Mouse (Mus musculus): ENCODE results near the gene Dmbt1. TPM values are rescaled to one million over a fixed set of nuclear protein-coding genes. Genes with fewer than 3 reads are reported as not detected.
"Not testable (repeated sequence)": the region's sequence is repeated elsewhere in the genome, so short reads cannot be mapped to it uniquely, and the experiment has no call there.

Dmbt1 gene
- polyA plus RNA-seq, 1 experiment: 0.24 TPM

DNA sequence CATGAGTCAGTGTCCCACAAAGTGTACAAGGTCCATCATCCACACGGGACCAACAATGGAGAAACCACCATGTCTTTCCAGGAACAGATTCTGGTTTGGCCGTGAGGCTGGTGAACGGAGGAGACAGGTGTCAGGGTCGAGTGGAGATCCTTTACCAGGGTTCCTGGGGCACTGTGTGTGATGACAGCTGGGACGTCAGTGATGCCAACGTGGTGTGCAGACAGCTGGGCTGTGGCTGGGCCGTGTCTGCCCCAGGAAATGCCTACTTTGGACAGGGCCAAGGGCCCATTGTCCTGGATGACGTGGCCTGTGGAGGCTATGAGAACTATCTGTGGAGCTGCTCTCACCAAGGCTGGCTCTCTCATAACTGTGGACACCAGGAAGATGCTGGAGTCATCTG lies 18.0 kb downstream of the Dmbt1 start:
- not testable (repeated sequence) for DNase-seq (ENCODE audit: low read depth)

DNA sequence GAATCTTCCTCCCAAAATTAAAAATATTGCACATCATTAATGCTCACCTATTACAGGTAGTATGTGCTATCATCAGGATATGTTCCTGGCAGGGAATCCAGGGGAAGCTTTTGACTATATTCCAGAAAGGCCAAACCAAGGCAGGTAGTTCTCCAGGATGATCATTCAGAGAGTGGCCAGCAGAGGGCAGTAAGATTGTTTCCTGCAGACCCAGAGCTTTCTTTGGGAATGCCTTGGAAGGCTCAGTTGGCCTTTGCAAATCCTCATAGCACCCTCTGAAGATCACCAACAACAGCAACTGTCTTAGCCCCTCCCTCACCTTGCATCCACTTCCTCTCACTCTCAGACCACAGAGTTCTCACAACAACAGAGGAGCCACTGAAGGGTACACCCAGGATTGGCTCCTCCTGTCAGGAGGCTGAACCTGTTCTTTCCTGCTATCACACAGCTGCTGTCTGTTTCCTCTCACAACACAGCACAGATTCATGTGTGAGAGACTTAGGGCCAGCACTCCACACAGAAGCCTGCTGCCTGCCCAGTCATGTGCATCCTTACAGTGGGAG lies 23.0 kb downstream of the Dmbt1 start:
- DNase-seq (ENCODE audit: low read depth): no peak

DNA sequence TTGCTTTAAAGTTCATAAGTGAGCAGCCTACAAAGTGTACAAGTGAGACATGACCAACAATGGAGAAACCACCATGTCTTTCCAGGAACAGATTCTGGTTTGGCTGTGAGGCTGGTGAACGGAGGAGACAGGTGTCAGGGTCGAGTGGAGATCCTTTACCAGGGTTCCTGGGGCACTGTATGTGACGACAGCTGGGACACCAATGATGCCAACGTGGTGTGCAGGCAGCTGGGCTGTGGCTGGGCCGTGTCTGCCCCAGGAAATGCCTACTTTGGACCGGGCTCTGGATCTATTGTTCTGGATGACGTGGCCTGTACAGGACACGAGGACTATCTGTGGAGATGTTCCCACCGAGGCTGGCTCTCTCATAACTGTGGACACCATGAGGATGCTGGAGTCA lies 26.1 kb downstream of the Dmbt1 start:
- not testable (repeated sequence) for DNase-seq (ENCODE audit: low read depth)

DNA sequence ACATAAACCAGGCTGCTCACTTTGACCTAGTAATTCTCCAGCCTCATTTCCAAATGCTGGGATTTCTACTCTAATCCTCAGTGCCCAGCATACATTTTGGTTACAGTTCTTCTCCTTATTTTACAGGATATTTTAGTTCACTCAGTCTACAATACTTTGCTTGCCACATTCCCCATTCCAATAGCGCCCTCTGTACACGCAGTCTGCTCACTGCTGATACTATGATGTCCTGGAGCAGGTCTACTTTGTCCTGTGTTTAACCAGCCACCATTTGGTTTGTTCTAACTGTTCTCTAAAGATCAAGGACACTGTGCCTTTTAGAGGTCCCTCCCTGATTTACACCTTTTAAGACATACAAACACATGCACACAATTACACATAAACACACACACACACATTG lies 28.0 kb downstream of the Dmbt1 start:
- DNase-seq (ENCODE audit: low read depth): not testable (repeated sequence)

GRCm38 (mm10) chr7:131062541-131062940 lies 30.7 kb downstream of the Dmbt1 start:
- no peak for DNase-seq (ENCODE audit: low read depth)

GRCm38 (mm10) chr7:131068191-131068590 lies 36.3 kb downstream of the Dmbt1 start:
- not testable (repeated sequence) for DNase-seq (ENCODE audit: low read depth)

DNA sequence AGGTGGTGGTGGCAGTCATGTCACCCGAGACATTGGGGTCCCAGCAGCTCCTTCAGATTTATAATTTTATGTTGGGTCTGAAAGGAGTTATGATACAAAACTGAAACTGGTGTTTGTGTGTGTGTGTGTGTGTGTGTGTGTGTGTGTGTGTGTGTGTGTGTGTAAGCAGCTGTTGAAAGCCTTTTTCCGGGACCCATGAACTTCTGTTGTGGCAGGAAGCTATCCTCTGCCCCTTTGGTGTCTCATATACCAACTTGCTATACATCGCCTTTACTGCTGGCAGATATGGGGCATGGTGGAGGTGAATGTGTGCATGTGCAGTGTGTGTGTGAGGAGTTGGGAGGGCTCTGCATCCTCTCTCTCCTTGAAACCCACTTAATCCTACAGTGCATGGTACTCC lies 41.6 kb downstream of the Dmbt1 start:
- not testable (repeated sequence) for DNase-seq (ENCODE audit: low read depth)

- DNase-seq (ENCODE audit: low read depth): not testable (repeated sequence)
Observed at GRCm38 (mm10) chr7:131074098-131074497, 42.2 kb downstream of the Dmbt1 start.

DNA sequence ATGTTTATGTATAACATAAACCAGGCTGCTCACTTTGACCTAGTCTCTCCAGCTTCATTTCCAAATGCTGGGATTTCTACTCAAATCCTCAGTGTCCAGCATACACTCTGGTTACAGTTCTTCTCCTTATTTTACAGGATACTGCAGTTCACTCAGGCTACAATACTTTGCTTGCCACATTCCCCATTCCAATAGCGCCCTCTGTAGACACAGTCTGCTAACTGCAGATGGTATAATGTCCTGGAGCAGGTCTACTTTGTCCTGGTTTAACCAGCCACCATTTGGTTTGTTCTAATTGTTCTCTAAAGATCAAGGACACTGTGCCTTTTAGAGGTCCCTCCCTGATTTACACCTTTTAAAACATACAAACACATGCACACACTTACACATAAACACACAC lies 44.1 kb downstream of the Dmbt1 start:
- DNase-seq (ENCODE audit: low read depth): no peak

DNA sequence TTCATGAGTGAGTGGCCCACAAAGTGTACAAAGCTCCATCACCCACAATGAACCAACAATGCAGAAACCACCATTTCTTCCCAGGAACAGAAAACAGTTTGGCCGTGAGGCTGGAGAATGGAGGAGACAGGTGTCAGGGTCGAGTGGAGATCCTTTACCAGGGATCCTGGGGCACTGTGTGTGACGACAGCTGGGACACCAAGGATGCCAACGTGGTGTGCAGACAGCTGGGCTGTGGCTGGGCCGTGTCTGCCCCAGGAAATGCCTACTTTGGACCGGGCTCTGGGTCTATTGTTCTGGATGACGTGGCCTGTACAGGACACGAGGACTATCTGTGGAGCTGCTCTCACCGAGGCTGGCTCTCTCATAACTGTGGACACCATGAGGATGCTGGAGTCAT lies 50.5 kb downstream of the Dmbt1 start:
- DNase-seq (ENCODE audit: low read depth): not testable (repeated sequence)

- no peak for DNase-seq (ENCODE audit: low read depth)
Observed at GRCm38 (mm10) chr7:131112486-131112885, 80.6 kb downstream of the Dmbt1 start.

DNA sequence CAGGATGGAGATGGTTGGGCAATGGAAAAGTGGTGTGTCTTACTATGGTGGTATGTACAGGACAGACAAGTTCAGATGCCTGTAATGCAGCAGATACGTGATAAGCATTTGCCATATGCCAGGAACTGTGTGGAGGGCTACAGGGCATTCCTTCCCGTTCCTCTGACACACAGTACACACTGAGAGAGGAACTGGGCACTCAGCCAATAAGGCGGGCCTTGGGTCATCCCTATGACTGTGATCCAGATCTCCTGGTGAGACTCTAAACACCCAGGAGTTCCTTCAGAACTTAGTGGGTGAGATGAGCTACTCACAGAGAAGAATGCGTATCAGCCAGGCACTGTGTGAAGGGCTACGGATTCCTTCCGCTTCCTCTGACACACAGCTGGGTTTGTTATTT lies 81.8 kb downstream of the Dmbt1 start:
- DNase-seq (ENCODE audit: low read depth): no peak

DNA sequence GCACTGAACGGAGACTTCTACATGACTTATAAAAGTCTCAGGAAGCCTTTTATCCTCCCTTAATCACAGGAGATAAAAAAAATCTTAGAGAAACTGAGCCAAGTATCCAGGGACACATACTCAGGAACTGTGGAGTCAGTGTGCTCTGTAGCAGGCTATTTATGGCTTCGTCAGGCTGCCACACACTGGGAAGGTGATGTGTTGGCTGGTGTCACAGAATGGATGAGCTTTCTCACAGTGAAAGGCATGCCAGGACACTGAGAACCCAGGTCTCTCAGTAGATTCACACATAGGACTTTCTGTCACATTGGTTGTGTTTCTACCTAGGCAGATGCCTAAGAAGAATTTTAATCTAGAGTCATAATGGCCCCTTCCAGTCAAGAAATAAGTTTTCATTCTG lies 82.6 kb downstream of the Dmbt1 start:
- DNase-seq (ENCODE audit: low read depth): no peak

- no peak for DNase-seq (ENCODE audit: low read depth)
Observed at GRCm38 (mm10) chr7:131122210-131122807, 90.5 kb downstream of the Dmbt1 start.

DNA sequence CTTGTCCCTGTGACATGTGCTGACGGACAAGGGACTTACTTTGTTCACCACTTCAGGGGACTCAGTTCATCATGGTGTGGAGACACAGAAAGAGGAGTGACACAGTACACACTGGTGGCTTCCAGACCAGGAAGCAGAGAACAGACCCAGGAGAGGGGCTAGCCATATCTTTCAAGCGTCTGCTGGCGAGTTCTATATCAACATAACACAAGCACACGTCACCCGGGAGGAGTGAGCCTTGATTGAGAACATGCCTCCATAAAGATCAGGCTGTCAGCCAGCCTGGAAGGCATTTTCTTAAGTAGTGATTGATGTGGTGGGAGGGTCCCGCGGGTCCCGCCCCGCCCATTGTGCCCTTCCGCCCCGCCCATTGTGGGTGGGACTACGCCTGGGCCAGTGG lies 98.2 kb downstream of the Dmbt1 start:
- DNase-seq (ENCODE audit: low read depth): no peak

DNA sequence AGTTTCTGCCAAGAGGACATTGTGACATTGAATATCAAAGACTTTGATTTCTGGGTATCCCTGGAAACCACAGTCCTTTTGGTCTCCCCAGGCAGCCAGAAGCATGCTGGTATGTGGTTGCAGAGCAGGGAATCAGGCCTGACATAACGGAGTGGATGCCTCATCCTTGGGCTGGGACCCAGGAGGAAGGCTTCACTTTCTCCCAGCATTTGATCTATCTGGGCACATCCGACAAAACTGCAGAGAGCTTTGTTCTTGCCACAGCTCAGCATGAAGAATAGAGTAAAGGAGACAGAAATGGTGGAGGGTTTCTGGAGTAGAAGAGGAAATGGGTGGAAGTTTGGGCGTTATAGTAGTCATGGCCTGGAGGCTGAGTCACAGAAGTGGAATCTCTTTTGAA lies 101.3 kb downstream of the Dmbt1 start:
- no peak for DNase-seq (ENCODE audit: low read depth)

GRCm38 (mm10) chr7:131146214-131146613 lies 114.4 kb downstream of the Dmbt1 start, which contains the start of gene 4933402N03Rik:
TSS of gene 4933402N03Rik (minus strand) at chr7:131146314.
- DNase-seq (ENCODE audit: low read depth): no peak

- DNase-seq (ENCODE audit: low read depth): no peak
Observed at GRCm38 (mm10) chr7:131150179-131150578, 118.3 kb downstream of the Dmbt1 start.

DNA sequence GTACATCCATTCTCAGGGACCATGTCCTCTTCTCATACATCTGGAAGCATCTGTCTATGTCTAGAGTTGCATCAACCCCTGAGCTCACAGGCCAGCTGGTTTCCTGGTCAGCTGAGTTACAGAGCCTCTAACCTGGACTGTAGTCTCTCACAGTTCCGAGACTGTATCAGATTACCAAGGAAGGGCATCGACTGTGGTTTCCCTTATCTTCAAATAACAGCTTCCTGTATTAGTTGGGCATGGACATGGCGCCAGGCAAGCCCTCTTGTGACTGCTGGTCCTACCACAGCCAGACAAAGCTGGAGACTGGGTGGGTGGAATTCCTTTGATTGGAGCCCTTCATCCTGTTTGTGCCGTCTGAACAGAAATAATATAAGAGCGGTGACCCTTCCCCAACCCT lies 121.2 kb downstream of the Dmbt1 start:
- DNase-seq (ENCODE audit: low read depth): no peak

DNA sequence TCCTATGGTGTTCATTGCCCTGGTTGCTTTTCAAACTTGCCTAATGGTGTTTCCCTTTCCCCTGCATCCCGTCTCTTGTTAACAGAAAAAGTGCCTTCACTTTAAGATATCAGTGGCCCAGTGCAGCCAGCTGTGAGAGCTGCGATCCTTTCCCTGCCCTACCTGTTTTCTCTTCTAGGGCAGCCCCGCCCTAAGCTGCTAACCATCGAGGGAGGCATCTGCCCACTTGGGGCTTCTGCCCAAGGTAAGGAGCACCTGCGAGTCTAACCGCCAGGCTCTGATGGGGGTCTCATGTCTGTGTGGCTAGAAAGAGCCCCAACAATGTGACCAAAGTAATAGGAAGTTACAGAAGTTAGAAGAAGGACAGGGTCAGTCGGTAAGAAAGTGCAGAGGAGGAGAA lies 130.4 kb downstream of the Dmbt1 start:
- no peak for DNase-seq (ENCODE audit: low read depth)

- no peak for DNase-seq (ENCODE audit: low read depth)
Observed at GRCm38 (mm10) chr7:131167771-131168170, 135.9 kb downstream of the Dmbt1 start.

GRCm38 (mm10) chr7:131169099-131169498 lies 137.2 kb downstream of the Dmbt1 start:
- DNase-seq (ENCODE audit: low read depth): no peak

Data from gonadal fat pad, adult 2 months (tissue).